Mouse (Mus musculus) liver, adult 2 months (tissue): ENCODE data around the gene Phf21a.

Source experiments
- CTCF ChIP-seq: fragments of 200-500 bp; IDR thresholded peaks from 2 replicates; pipeline ENCODE4 v1.5.1; 2011; ENCODE audit warnings: low read depth, low read length, control low read depth
- POLR2A ChIP-seq: fragments of 200-500 bp; IDR thresholded peaks from 2 replicates; pipeline ENCODE4 v1.6.1; 2011; ENCODE audit warnings: low read length, control low read depth; ENCODE audit not compliant: insufficient read depth; ENCODE audit errors: extremely low read depth

DNA sequence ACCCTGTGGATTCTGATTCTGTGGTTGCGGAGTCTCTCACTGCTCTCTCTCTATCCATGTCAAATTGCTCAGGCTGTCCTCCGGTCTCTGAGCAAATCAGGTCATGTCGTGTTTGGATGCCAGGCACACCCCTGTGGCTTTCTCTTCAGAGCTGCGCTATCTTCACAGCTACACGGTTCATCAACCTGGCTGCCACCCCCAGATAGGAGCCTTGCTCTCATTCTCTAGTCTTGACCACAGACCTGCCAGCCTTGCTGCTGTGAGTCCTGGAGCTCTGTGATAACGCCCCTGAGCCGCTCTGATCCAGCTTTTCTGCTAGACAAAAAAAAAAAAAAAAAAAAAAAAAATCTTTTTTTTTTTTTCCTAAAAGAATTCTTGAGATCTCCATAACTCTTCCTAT, 81.3 kb downstream of the Phf21a start:
- TF ChIP-seq CTCF, result no peak
- TF ChIP-seq POLR2A, result no peak
